Mouse (Mus musculus) layer of hippocampus, adult 9-10 months (tissue): Measurements from ENCODE around the gene Med16.
A peak's percentile ranks its signal among the peaks of the same experiment; 100 is the strongest.

Source experiments
- DNase-seq: peaks from one replicate; pipeline ENCODE4 v3.0.0; 2022; ENCODE audit warnings: low spot score

Med16 gene

DNA sequence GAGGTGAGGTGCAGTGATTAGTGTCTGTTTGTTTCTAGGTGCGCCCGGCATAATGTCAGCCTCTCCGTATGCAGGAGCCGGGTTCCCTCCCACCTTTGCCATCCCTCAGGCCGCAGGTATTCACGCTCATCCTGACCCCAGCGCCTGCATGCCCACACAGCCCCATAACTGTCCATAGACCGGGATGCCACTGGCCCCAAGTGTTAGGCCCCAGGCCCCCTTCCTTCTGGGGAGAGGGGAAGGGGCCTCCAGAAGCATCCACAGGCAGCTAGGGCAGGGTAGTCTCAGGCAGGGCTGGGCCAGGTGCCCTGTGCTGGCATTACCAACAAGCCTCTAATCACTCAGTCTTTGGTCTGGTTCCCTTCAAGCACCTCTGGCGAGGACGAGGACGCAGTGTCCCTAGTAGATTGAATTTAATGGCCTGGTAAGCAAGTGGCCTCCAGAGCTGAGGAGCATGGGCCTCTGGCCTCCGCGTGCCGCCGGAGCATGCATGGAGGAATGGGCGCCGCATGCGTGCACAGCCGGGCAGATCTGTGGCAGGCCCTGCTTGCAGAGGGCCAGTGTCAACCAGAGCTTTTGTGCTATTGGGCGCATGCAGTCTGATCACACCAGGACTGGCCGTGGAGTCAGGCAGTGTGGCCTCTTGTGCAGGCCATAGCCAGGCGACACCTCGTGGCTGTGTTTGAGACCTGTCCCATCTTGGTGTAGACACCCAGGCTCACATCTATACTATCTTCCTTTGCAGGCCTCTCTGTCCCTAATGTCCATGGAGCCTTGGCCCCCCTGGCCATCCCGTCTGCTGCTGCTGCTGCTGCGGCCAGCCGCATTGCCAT lies 48.4 kb downstream of the Med16 start:
- no peak for DNase-seq

- no peak for DNase-seq
These were observed 49.6 kb downstream of the Med16 start for GRCm38 (mm10) chr10:79859116-79859515.

GRCm38 (mm10) chr10:79858416-79859074 lies 50.2 kb downstream of the Med16 start:
- DNase-seq: no peak

DNA sequence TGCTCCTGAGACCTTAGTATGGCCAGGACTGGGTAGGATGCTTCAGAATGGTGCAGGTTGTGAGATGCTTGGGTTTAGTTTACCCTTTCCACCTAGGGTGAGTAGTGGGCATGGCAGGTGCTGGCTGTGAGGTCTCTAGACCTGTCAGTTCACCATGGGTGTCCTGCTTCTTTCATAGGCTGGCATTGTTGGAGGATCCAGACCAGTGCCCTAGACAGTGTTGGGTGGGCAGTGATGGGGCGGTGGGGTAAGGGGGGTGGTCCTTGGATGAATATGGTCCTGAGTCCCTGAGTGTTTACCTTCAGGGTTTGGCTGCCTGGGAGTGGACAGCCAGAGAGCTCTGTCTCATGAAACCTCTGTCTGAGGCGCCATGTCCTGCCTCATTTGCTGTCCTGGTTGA lies 50.8 kb downstream of the Med16 start:
- no peak for DNase-seq

DNA sequence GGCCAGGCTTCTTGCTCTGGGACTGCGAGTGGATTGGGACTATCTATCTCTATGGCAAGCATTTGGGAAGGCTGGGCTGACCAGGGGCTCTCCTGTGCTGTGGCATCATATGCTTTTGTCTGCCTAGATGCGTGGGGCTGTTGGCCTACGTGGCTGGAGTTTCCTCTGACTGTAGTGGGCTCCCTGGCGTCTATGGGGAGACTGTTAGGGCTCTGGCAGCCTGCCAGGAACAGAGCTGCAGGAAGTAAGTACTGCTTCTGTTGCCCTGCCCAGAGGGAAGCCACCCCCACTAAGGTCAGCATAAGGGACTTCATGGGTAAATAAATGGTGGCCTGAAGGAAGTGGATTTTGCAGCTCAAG lies 51.3 kb downstream of the Med16 start:
- no peak for DNase-seq

DNA sequence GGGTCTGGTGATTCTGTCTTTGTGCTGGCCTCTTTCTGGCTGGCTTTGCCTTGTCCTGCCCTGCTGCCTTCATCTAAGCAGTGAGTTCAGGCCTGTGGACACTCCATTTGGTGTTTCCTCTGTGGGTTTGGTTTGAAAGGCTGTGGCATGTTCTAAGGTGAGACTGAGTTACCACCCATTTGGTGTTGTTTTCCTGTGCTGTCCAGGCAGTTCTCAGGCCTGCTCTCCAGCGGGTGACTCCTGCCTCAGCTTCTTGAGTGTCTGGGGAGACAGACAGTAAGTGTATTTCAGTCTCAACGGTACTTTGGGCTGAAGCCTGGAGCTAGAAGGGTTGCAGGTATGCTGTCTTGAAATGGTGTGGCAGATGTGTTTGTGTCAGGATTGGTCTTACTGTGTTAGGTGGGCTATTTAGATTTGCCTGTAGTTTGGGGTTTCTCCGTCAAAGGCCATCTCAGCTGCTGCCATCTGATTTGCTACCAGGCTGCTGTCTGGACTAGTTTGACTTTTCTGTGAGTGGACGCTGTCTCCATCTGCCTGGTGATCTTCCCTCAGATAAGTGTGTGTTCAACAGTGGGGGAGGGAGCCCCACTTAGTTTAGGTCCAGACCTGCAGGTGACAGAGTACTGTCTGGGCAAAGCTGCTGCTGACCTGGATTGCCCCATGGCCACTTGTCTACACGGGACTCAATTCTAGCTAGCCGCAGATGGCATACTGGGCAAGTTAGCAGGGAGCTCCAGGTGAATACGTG lies 51.8 kb downstream of the Med16 start:
- no peak for DNase-seq

GRCm38 (mm10) chr10:79856280-79856679 lies 52.4 kb downstream of the Med16 start:
- no peak for DNase-seq

GRCm38 (mm10) chr10:79855558-79856184 lies 53.1 kb downstream of the Med16 start:
- DNase-seq: no peak

DNA sequence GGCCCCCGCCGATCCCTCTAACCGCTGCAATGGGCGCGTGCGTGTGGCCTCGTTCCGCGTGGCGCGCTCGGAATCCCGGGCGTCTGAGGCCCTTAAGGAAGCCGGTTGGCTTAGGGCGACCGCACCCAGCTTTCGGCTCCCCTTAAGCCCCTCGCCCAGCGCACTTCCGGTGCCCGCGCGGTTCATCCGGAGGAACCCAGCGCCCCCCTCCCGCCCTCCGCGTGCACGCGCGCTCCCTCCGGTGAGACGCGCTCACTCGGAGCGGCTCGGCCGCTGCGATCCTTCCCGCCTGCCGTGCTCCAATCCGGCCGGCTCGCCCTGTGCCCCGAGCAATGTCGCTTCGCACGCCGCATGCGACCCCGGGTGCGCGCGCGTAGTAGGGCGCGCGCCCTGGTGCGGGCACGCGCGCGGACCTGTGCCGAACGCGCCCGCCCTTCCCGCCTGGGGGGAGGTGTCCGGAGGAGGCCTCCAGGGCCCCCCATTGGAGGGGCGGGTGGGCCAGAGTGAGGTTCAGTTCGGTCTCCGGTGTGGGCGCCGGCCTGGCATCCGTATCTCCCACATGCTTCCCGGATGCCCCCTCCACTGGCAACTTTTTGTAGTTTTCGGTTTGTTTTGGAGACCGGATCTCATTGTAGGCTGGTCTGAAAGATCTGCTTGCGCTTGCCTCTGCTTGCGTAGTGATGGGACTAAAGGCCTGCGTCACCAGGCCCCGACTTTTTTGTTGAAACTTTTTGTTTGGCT lies 53.8 kb downstream of the Med16 start:
- DNase-seq: no peak

DNA sequence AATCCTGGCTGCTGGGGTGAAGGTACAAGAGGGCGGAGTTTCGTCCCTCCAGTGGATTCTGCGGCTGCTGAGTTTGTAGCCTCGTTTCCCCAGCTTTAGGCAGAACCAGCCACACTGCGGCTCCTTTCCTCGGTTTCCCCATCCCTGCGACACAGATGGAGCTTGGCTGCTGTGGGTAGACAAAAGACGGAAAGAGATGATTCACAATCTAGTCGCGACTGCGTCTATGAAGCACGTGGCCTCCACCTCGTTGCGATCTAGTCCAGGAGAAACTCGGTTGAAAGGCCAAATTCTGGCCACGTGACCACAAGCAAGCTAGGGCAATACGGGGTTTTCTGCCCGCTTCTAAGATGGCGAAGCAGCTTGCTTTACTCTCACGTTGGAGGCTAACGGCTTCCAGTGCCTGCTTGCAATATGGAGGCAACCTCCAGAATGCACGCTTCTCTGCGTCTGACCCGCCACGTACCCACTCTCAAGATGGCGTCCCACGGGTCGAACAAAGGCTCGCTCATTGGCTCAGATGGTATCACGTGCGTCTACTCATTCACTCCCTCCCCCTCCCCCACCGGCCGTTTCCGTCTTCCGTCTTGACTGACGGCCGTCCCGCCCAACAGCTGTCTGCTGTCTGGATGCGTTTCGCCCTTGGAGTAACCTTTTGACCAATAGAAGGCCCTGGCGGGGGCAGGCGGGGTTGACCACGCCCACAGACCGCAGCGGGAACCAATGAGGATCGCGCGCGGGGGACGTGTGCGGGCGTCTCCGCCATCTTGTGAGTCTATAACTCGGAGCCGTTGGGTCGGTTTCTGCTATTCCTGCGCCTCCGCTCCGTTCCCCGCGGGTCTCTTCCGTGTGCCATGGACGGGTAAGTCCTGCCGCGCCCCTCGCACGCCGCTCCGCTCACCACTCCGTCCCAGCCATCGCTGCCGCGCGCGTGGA lies 54.6 kb downstream of the Med16 start, which contains the start of gene Ptbp1:
Ptbp1 (plus strand) TSS at position 568 of the 936 bp plus-strand sequence.
- peak; percentile 98 for DNase-seq

DNA sequence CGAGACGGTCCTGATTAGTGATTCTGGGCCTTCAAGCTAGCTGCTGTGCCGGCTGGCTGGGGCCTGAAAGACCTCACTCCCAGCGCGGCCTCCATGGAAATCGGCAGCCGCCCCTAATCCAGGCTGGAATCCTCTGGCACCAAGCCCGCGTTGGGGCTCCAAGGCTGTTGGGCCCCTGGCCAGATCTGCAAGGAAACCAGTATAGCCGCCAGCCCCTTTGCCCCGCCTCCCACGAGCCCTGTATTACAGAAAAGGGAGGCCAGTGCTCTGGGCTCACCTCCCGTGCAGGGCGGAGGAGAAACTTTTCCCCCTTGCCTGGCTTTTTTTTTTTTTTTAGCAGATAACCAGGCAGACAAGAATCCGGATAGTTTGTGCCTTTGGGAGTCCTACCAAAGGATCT lies 55.3 kb downstream of the Med16 start:
- DNase-seq: no peak

GRCm38 (mm10) chr10:79852827-79853226 lies 55.9 kb downstream of the Med16 start:
- no peak for DNase-seq

DNA sequence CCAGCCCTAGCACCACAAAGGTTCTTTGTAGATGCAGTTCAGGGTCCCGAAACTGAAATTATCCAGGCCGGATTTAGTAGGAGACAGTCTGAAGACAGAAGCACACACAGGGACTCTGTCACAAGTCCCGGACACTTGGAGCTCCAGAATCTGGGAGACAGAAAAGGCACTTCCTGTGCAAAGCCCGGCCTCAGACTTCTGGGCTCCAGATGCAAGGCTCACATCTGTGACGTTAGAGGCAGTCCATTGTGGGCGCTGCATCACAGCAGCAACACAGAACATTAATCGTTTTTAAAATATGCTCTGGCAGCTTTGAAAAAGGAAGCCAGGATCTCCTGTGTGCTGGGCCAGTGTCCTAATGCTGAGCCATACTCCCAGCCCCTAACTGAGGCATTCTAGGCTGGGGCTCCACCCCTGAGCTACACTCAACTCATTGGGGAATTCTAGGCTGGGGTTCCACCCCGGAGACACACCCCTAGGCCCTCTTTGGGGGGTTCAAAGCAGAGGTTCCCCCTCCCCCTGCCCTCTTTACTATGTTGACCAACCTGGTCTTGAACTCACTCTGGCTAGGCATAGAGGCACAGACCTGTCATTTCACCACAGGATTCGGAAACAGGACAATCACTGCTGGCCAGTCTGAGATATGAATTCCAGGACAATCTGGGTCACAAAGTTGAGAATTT lies 56.5 kb downstream of the Med16 start:
- DNase-seq: no peak

GRCm38 (mm10) chr10:79851653-79852052 lies 57.1 kb downstream of the Med16 start:
- no peak for DNase-seq

DNA sequence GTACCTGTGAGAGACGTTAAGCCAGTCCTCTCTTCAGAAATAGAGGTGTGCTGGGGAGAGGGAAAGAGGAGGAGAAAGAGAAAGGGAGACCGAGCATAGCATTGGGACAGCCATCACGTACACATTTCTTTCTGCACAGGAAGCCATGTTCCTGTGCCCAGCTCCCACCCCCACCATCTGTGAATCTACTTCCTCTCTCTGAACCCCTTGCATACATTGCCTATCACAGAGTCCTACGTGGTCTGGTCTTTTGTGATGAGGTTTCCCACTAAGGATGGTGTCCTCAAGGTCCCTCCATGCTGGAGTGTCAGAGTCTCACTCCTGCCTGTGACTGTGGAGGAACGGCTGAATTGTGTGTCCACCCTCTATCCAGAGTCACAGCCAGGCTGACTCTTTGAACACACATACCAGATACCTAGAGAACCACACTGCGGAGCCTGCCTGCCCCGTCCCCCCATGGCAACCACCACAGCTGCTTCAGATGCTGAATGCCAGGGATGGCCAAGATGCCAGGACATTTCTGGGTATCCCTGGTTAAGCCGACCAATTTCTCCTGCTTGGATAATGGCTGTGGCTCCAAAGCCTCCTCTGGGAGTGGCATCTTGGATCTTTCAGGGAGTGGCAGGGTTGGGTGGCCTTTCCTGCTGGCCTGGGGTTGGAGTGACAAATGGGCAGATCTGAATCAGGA lies 58.6 kb downstream of the Med16 start:
- DNase-seq: no peak

DNA sequence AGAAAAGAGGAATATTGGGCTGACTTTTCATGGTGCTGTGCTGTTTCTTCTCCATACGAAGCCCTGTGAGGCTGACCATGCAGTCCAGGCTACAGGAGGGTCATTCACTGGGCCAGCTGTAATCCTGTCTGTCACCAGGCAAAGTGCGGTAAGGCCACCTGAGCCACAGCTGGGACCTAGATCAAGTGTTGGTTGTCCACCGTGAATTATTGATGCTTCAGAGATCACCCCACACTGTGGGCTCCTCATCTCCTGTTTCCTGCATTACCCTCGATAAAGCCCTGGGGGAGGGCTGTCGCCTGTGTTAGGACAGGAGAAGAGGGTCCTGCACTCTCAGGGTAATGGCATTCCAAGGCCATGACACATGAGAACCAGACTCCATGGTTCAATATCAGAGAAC lies 62.2 kb downstream of the Med16 start:
- no peak for DNase-seq
